Mouse (Mus musculus) kidney, adult 9 months (tissue): Measurements from ENCODE around the gene Atg7.
"Not testable (repeated sequence)": the region's sequence is repeated elsewhere in the genome, so short reads cannot be mapped to it uniquely, and the experiment has no call there.

Experiments
- DNase-seq: peaks from one replicate; pipeline ENCODE4 v3.0.0; 2022

Atg7 gene

GRCm38 (mm10) chr6:114642601-114643528 lies at the start of gene Atg7:
Atg7 (plus strand) TSS chr6:114643097.
- peak; percentile 91 for DNase-seq

GRCm38 (mm10) chr6:114614076-114614475 lies 28.8 kb upstream of the Atg7 start:
- peak; percentile 43 for DNase-seq

- DNase-seq, result not testable (repeated sequence)
These were observed 9.0 kb upstream of the Atg7 start for GRCm38 (mm10) chr6:114633886-114634285.

GRCm38 (mm10) chr6:114643716-114644115 lies 819 bp downstream of the Atg7 start:
- DNase-seq, result peak; percentile 6

GRCm38 (mm10) chr6:114644531-114644930 lies 1.6 kb downstream of the Atg7 start:
- DNase-seq, result peak; percentile 0

GRCm38 (mm10) chr6:114646201-114646600 lies 3.3 kb downstream of the Atg7 start:
- DNase-seq, result peak; percentile 0

- DNase-seq, result peak; percentile 1
These were observed 4.1 kb downstream of the Atg7 start for GRCm38 (mm10) chr6:114647011-114647410.

GRCm38 (mm10) chr6:114648352-114649030 lies 5.6 kb downstream of the Atg7 start:
- DNase-seq, result no peak

- no peak for DNase-seq
These were observed 9.3 kb downstream of the Atg7 start for GRCm38 (mm10) chr6:114652209-114652608.

- DNase-seq, result no peak
These were observed 14.1 kb downstream of the Atg7 start for GRCm38 (mm10) chr6:114656826-114657600.

GRCm38 (mm10) chr6:114657807-114658206 lies 14.9 kb downstream of the Atg7 start:
- no peak for DNase-seq

- no peak for DNase-seq
These were observed 16.5 kb downstream of the Atg7 start for GRCm38 (mm10) chr6:114659278-114659991.

- DNase-seq, result no peak
These were observed 17.3 kb downstream of the Atg7 start for GRCm38 (mm10) chr6:114659992-114660800.

- DNase-seq, result no peak
These were observed 20.8 kb downstream of the Atg7 start for GRCm38 (mm10) chr6:114663707-114664106.

GRCm38 (mm10) chr6:114664716-114665115 lies 21.8 kb downstream of the Atg7 start:
- no peak for DNase-seq

- no peak for DNase-seq
These were observed 24.6 kb downstream of the Atg7 start for GRCm38 (mm10) chr6:114667518-114667917.

GRCm38 (mm10) chr6:114674771-114675170 lies 31.9 kb downstream of the Atg7 start:
- DNase-seq, result no peak

- no peak for DNase-seq
These were observed 33.2 kb downstream of the Atg7 start for GRCm38 (mm10) chr6:114676091-114676490.

GRCm38 (mm10) chr6:114682092-114682711 lies 39.3 kb downstream of the Atg7 start:
- no peak for DNase-seq

GRCm38 (mm10) chr6:114683741-114684140 lies 40.8 kb downstream of the Atg7 start:
- no peak for DNase-seq

GRCm38 (mm10) chr6:114684407-114684806 lies 41.5 kb downstream of the Atg7 start:
- DNase-seq, result no peak
